Mouse (Mus musculus) liver, embryonic 15.5 days (tissue): ENCODE results near the gene Pkn2. TPM values are rescaled to one million over a fixed set of nuclear protein-coding genes. Genes with fewer than 3 reads are reported as not detected.

Source experiments
- ATAC-seq: fragments of 200-750 bp; cut with Nextera tagmentation; 2 replicates; pipeline ENCODE4 v1.8.0; 2017; ENCODE audit warnings: moderate number of reproducible peaks, mild to moderate bottlenecking, moderate library complexity; ENCODE audit not compliant: insufficient read depth
- H3K27ac ChIP-seq: fragments of 300-500 bp; sonication (generic); replicated peaks from 2 replicates; pipeline ENCODE4 v1.5.1; 2015; ENCODE audit warnings: mild to moderate bottlenecking, inconsistent platforms
- H3K27me3 ChIP-seq: fragments of 300-500 bp; sonication (generic); 2 replicates; pipeline ENCODE4 v1.6.1; 2015; ENCODE audit warnings: mild to moderate bottlenecking, inconsistent platforms
- H3K36me3 ChIP-seq: fragments of 300-500 bp; sonication (generic); replicated peaks from 2 replicates; pipeline ENCODE4 v1.6.1; 2015; ENCODE audit warnings: moderate library complexity, mild to moderate bottlenecking, inconsistent platforms
- H3K4me1 ChIP-seq: fragments of 300-500 bp; sonication (generic); replicated peaks from 2 replicates; pipeline ENCODE4 v1.6.1; 2015; ENCODE audit warnings: inconsistent platforms
- H3K4me2 ChIP-seq: fragments of 300-500 bp; sonication (generic); 2 replicates; pipeline ENCODE4 v1.6.1; 2015; ENCODE audit warnings: moderate library complexity, mild to moderate bottlenecking, inconsistent platforms
- H3K4me3 ChIP-seq: fragments of 300-500 bp; sonication (generic); replicated peaks from 2 replicates; pipeline ENCODE4 v1.5.1; 2015; ENCODE audit warnings: mild to moderate bottlenecking, inconsistent platforms
- H3K9ac ChIP-seq: fragments of 300-500 bp; sonication (generic); 2 replicates; pipeline ENCODE4 v1.6.1; 2015; ENCODE audit warnings: moderate library complexity, mild to moderate bottlenecking, inconsistent platforms
- H3K9me3 ChIP-seq: fragments of 300-500 bp; sonication (generic); replicated peaks from 2 replicates; pipeline ENCODE4 v1.6.1; 2016; ENCODE audit warnings: inconsistent platforms
- WGBS: fragments of 180-500 bp; shearing (Covaris S2); methylation state at CpG from one replicate; pipeline ENCODE4 v1.1.7; 2015; ENCODE audit warnings: mixed read lengths; ENCODE audit not compliant: insufficient replicate concordance; 5-methylcytosine and 5-hydroxymethylcytosine counted together
- polyA plus RNA-seq: library from polyadenylated mRNA; unstranded; fragments of >200 nt; fragmentation: Nextera tagmentation; extraction: Ambion mirVana; gene quantifications from 2 replicates; pipeline ENCODE4 v1.2.1, GENCODE M21; 2015

Pkn2 gene
- polyA plus RNA-seq, 1 experiment from 2014 or later: 34.5 TPM

DNA sequence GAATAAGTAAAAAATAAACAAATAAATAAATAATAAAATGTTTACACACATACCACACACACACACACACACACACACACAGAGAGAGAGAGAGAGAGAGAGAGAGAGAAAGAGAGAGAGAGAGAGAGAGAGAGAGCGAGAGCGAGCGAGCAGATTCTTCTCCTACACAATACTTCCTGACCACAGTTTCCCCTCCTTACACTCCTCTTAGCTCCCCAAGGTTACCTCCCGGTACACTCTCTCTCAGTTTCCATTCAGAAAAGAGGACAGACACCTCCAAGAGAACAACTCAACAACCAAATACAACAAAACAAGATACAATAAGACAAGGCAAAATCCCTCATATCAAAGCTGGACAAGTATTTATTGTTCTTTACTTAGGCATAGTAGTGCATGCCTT is 47.8 kb downstream of the Pkn2 start:
- Histone ChIP-seq H3K36me3 (peaks cover 30% of the 10 kb centered on the region), H3K4me1 (peaks cover 14% of the 10 kb centered on the region), H3K27me3 (no peaks in the 10 kb centered on the region), H3K27ac (no peak overlapping the region), H3K4me2 (no peak overlapping the region), H3K4me3 (no peak overlapping the region), H3K9ac (no peak overlapping the region), H3K9me3 (no peaks in the 10 kb centered on the region)
- WGBS: 71% methylated on average over 4 of the region's 4 CpGs
- no peak for ATAC-seq

GRCm38 (mm10) chr3:142832910-142833309 is 48.9 kb downstream of the Pkn2 start:
- 87% methylated on average over 3 of the region's 3 CpGs for WGBS
- ATAC-seq: no peak
- no peak overlapping the region for H3K9ac ChIP-seq

DNA sequence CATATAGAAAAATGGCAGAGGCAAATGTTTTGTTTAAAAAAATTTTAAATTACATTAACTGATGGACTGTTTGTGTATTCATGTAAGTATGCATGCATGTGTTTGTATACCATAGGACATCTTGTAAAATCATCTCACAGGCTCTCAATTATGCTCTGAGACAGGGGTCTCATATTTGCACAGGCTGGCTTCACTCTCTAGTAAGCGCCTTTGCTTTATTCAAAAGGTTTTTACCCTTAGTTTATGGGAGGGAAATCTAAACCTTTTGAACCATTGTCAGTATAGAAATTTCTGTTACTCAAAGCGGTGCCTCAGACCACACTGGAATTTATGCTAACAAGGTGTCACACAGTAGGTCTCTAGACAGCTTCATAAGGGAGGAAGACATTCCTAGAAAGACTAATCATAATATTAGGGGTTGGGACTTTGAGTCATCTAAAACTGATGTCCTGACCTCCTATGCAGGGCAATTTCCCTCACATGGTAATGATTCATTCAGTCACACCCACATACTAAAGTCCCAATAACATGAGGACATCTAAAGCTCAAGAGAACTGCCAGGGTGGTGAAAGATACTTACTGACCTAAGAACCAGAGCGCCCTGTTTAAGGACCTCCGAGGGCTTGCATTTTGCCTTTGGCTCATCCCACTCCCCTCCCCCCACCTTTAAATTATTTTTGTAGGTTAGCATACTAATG is 55.2 kb downstream of the Pkn2 start:
- H3K36me3 ChIP-seq: peaks cover 59% of the 10 kb centered on the region
- no peaks in the 10 kb centered on the region for H3K9me3 ChIP-seq
- H3K4me1 ChIP-seq: no peaks in the 10 kb centered on the region
- no peak overlapping the region for H3K4me2 ChIP-seq
- H3K27me3 ChIP-seq: no peaks in the 10 kb centered on the region
- no peak for ATAC-seq
- no peak overlapping the region for H3K9ac ChIP-seq
- H3K4me3 ChIP-seq: no peak overlapping the region
- 88% methylated on average over 4 of the region's 4 CpGs for WGBS
- H3K27ac ChIP-seq: no peak overlapping the region

More at GRCm38 (mm10) chr3:142832910-142833309, 48.9 kb downstream of the Pkn2 start:
- Histone ChIP-seq H3K4me2 (no peak overlapping the region), H3K4me1 (peaks cover 14% of the 10 kb centered on the region), H3K4me3 (no peak overlapping the region), H3K27me3 (no peaks in the 10 kb centered on the region), H3K27ac (no peak overlapping the region), H3K36me3 (peaks cover 32% of the 10 kb centered on the region), H3K9me3 (no peaks in the 10 kb centered on the region)

- no peaks in the 10 kb centered on the region for H3K4me1 ChIP-seq
- 81% methylated on average over 1 of the region's 1 CpGs for WGBS
- no peaks in the 10 kb centered on the region for H3K9me3 ChIP-seq
- no peak overlapping the region for H3K27ac ChIP-seq
- H3K9ac ChIP-seq: no peak overlapping the region
- H3K27me3 ChIP-seq: no peaks in the 10 kb centered on the region
- ATAC-seq: no peak
- no peak overlapping the region for H3K4me2 ChIP-seq
- H3K4me3 ChIP-seq: no peak overlapping the region
- H3K36me3 ChIP-seq: peaks cover 64% of the 10 kb centered on the region
Observed at GRCm38 (mm10) chr3:142823606-142824005, 58.2 kb downstream of the Pkn2 start.

DNA sequence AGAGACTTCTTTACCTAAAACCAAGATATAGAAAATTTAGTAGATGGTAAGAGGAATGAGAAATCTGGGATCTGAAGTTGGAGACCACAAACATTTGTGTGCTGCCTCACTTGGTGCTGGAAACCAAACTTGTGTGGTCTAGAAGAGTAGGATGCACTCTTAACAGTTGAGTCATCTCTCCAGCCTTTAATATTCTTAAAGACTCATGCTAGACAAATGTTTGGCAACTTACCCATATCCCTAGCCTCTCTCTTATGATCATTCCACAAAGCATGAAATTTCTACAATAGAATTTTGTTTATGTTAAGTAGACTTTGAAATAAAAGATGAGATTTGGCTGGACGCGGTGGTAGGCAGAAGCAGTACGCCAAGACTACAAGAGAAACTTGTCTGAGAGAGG is 64.3 kb downstream of the Pkn2 start:
- H3K9ac ChIP-seq: no peak overlapping the region
- no peak overlapping the region for H3K27ac ChIP-seq
- no peak overlapping the region for H3K4me3 ChIP-seq
- 98% methylated on average over 3 of the region's 3 CpGs for WGBS
- no peaks in the 10 kb centered on the region for H3K4me1 ChIP-seq
- no peaks in the 10 kb centered on the region for H3K27me3 ChIP-seq
- no peaks in the 10 kb centered on the region for H3K9me3 ChIP-seq
- peaks cover 62% of the 10 kb centered on the region for H3K36me3 ChIP-seq
- H3K4me2 ChIP-seq: no peak overlapping the region
- ATAC-seq: no peak

DNA sequence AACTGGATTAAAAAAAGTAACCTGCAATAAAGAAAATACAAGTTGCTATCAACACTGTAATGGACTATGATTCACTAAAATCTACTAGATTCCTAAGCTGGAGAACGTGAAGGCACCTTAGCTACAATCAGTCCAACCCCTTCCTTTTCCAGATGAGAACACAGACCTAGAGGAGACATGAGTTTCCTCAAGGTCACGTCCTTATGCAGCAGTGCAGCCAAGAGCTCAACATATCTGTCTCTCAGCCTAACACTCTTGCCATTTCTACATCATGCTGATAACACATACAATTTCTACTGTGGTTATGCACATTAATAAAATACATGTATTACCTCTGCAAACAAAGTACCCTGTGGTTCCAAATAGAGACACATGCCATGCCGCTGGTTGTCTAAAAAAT is 70.2 kb downstream of the Pkn2 start:
- Histone ChIP-seq H3K9me3 (no peaks in the 10 kb centered on the region), H3K9ac (no peak overlapping the region), H3K4me2 (no peak overlapping the region), H3K27ac (no peak overlapping the region), H3K27me3 (no peaks in the 10 kb centered on the region), H3K36me3 (peaks cover 66% of the 10 kb centered on the region), H3K4me1 (no peaks in the 10 kb centered on the region), H3K4me3 (no peak overlapping the region)
- no peak for ATAC-seq
- WGBS: 83% methylated on average over 3 of the region's 3 CpGs

DNA sequence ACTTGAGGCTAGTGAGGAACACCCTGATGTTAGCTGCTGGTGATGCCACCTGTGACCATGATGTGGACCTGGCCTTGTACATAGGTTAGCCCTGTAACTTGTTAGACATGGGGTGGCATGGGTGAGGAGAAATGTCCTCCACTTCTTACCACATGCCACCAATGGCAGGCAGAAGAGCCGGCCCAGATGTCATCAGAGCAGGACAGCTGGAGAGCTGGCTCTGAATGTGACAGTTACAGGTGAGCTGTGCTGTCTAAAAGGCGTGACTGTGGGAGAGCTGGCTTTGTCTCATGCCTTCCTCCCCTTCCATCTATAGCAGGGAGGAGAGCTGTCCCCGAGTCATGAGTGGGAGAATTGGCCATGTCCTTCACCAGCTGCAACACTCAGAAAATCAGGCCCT is 86.2 kb downstream of the Pkn2 start:
- H3K4me1 ChIP-seq: no peaks in the 10 kb centered on the region
- no peak overlapping the region for H3K4me3 ChIP-seq
- ATAC-seq: 0 out of 2 replicates have a peak, but pooled peaks have one; percentile 15
- H3K9me3 ChIP-seq: no peaks in the 10 kb centered on the region
- no peaks in the 10 kb centered on the region for H3K27me3 ChIP-seq
- H3K27ac ChIP-seq: no peak overlapping the region
- peaks cover 78% of the 10 kb centered on the region for H3K36me3 ChIP-seq
- H3K9ac ChIP-seq: no peak overlapping the region
- H3K4me2 ChIP-seq: no peak overlapping the region
- WGBS: 86% methylated on average over 3 of the region's 3 CpGs

DNA sequence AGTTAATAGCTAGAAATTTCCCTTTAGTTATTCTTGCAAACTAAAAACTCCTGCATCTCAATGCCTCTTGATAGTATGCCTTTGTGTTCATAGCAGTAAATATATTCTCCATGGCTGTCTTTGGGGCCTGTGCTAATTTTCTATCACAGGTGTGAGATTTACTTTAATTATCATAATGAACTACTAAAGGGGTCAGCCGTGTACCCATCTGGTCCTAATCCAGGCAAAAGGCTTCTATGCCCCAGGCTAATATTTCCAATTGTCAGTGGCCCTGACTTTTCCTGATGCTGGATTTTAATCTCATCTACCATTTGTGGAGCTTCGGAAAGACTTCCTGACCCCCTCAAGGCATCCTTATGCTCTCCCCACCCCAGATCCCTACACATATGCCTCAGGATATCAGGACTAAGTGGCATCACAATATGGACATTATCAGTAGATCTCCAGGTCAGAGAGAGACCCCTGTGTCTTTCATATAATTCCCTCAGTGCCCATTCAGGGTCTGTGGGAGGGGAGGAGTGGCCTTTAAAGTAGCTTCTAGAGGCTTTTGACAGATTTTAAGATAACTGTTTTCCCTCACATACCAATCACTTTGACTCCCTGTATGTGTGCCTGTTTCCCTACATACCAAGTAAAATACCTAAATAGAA is 95.3 kb downstream of the Pkn2 start:
- Histone ChIP-seq H3K36me3 (peaks cover 82% of the 10 kb centered on the region), H3K27me3 (no peaks in the 10 kb centered on the region)
- WGBS: 83% methylated on average over 2 of the region's 2 CpGs

GRCm38 (mm10) chr3:142777227-142777626 is 104.6 kb downstream of the Pkn2 start:
- Histone ChIP-seq H3K9ac (no peak overlapping the region), H3K27ac (no peak overlapping the region), H3K27me3 (no peaks in the 10 kb centered on the region), H3K36me3 (peaks cover 81% of the 10 kb centered on the region), H3K4me2 (no peak overlapping the region), H3K9me3 (no peaks in the 10 kb centered on the region), H3K4me1 (peaks cover 16% of the 10 kb centered on the region), H3K4me3 (no peak overlapping the region)
- no peak for ATAC-seq
- 35% methylated on average over 3 of the region's 3 CpGs for WGBS

More for the DNA sequence above, 95.3 kb downstream of the Pkn2 start:
- Histone ChIP-seq H3K27ac (no peak overlapping the region), H3K4me1 (no peaks in the 10 kb centered on the region), H3K4me3 (no peak overlapping the region), H3K9ac (no peak overlapping the region), H3K9me3 (no peaks in the 10 kb centered on the region), H3K4me2 (no peak overlapping the region)
- ATAC-seq: no peak

DNA sequence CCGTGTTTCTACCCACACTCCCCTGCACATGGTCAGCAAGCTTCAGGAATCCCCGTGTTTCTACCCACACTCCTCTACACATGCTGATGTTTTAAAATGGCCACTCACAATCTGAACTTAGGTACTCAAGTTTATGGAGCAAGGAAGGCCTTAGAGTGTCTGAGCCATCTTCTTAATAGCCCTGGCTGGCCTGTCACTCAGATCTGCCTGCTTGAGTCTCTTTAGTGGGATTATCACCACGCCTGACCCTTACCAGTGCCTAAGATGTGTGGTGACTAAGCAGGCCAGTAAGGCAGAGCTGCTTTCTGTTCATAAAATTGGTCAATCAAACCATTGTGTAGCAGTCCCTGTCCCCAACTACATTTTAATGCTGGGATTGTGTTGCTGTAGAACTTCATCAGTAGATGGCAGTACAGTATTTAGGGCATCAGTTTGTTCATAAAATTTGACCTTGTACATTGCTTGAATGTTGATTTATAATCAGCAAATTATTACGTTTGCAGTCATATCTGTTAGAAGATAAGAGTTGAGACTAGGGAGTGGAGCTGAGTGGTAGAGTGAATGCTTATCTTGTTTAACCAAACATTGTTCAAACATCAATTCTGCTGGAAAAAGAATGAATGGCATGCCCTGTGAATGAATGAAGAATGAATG is 108.1 kb downstream of the Pkn2 start:
- no peaks in the 10 kb centered on the region for H3K9me3 ChIP-seq
- ATAC-seq: no peak
- peaks cover 56% of the 10 kb centered on the region for H3K36me3 ChIP-seq
- H3K4me2 ChIP-seq: no peak overlapping the region
- peaks cover 34% of the 10 kb centered on the region for H3K4me1 ChIP-seq
- H3K27ac ChIP-seq: no peak overlapping the region
- H3K9ac ChIP-seq: no peak overlapping the region
- no peak overlapping the region for H3K4me3 ChIP-seq
- no peaks in the 10 kb centered on the region for H3K27me3 ChIP-seq
- WGBS: 46% methylated on average over 4 of the region's 4 CpGs

GRCm38 (mm10) chr3:142770518-142770917 is 111.3 kb downstream of the Pkn2 start:
- Histone ChIP-seq H3K4me2 (no peak overlapping the region), H3K4me3 (no peak overlapping the region), H3K9ac (no peak overlapping the region), H3K36me3 (peaks cover 34% of the 10 kb centered on the region), H3K4me1 (peaks cover 57% of the 10 kb centered on the region), H3K27ac (no peak overlapping the region), H3K9me3 (no peaks in the 10 kb centered on the region), H3K27me3 (no peaks in the 10 kb centered on the region)
- WGBS: 26% methylated on average over 1 of the region's 1 CpGs
- ATAC-seq: no peak
